Mouse (Mus musculus) T-helper 17 cell (primary cell): ENCODE data around the gene 3110082I17Rik.

Experiments
- in situ Hi-C, 2 experiments: fragments of 300-600 bp; cut with MboI, MseI; formaldehyde crosslinking; loops; 1 replicate in 1 of 2; 2 replicates in 1 of 2; pipeline ENCODE4 v1.15.1; 2025; ENCODE audit warnings: high pct_unique_total_duplicates in 2 of 2

The 3110082I17Rik gene

DNA sequence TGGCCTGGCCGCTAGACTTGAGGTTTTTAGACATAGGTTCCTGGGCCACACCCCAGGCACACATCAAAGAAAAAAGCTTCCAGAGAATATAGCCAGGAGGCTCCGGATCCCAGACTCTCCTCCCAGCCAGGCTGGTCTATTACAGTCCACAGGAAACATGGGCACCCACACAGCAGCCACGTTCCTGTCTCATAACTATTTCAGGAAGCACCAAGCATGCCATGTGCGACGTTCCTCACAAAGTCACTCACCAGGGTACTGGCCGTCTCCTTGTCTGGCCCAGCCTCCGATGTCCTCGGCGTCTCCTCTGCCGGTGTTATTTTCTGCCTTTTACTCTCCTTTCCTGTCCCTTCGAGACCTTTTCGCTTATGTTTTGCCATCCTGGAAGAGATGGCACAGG lies 5.2 kb downstream of the 3110082I17Rik start:
- in situ Hi-C loops: no loop called here

DNA sequence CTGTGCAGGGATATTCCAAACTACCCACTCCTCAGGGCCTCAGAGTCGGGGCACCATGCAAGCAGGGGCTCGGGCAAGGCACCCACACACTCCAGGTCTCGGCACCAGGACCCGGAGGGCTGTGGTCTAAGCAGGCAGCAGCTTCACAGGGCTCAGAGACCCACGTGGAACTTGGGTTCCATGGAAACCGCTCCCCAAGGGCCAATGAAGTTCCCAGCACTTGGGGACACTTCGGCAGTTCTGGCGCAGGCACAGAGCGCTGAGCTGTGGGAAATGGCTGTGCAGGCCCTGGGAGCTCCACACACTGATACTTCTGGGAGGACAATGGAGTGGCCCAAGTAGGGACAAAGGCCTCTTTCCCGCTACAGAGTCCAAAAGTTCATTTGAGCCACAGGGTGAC lies 7.3 kb downstream of the 3110082I17Rik start:
- in situ Hi-C loops: no loop called here

DNA sequence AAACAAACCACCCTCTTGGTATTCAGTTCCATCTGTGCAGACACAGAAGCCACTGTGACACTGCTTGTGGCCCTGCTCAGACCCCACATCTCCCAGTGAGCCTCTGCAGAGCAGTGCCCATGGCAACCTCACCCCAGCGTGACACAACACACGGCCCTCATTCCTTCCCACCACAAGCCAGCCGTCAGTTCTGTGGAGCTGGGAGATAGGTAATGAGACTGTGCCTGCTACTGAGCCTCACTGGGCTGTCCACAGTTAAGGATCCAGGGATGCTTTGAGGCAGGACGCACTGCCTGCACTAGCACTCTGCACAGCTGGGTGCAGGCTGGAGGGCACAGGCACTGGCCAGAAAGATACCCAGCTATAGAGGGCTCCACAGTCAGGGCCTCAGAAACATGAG lies 10.4 kb downstream of the 3110082I17Rik start:
- in situ Hi-C loops: no loop called here

DNA sequence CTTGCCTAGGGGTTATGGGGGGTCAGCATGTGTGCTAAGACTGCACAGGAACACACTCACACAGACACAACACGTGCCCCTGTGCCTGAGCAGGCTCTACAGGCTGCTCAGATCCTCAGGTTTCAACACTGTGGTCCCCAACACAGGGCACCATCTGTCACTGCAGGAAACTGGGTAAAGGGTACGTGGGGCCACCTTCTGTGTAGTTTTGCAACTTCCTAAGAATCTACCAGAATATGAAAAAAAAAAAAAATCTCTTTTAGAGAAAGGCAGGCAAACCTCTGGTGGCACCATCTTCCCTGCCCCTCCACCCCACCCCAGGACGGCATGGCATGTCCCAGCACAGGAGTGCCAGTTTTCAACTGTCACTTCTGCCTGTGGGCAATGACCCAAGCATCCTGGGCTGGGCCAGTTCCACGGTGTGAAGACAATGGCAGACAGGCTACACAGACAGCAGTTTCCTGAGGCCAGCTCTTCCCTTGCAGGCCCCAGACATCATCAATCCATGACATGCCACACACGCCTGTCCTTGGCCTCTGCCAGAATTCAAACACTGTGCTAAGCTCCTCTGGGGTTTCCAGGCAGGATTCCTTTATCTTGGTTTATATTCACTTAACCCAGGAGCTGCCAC lies 11.1 kb downstream of the 3110082I17Rik start:
- in situ Hi-C loops: no loop called here

DNA sequence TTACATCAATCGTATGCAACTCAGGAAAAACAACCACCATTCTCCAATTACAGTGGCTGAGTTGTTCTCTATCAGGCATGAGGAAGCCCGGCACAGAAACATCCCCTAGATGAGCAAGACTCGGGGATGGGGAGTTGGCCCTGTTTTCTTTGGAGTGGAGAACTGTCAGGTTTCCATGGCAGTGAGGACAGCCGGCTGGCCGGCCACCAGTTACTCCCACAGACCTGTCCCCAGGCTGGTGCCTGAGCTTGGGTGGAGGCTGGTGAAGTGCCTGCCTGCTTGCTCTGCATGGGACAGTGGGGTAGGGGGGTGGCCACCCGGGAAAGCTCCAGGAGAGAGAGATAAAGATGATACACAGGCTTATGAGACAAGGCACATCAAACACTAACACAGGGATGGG lies 12.3 kb downstream of the 3110082I17Rik start:
- in situ Hi-C loops: no loop called here

DNA sequence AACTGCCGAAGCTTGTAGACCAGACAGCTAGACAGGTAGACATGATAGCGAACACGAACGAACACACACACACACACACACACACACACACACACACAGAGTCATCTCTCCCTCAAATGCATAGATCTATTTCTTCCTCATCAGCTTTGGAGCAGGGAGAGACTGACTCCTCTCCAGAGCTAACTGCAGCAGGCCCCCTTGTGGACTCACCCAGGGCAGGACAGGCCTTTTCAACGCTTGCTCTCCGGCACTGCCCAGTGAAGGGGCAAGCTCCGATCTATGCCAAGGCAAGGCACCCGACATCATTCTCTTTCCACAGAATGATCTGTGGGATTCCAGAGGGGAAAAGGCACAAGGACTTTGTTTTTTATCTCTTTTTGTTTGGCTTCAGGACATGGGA lies 15.1 kb downstream of the 3110082I17Rik start:
- in situ Hi-C loops: no loop called here

DNA sequence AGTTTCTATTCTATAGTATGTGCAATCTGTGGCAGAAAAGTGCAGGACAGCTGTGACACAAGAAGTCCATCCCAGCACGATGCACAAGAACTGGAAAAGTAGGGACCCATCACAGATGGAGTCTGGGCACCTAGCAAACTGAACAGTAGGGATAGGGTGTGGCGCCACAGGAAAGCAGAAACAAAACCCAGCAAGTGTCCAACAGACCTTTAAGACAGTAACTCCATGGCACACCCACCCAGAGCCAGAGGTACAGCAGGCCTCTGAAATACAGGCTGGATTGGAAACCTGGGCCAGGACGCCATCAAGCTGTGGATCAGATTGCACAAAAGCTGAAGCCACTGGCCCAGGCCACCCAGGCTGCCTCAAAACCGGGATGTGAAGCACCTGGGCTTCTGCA lies 17.4 kb downstream of the 3110082I17Rik start:
- in situ Hi-C loops: no loop called here

DNA sequence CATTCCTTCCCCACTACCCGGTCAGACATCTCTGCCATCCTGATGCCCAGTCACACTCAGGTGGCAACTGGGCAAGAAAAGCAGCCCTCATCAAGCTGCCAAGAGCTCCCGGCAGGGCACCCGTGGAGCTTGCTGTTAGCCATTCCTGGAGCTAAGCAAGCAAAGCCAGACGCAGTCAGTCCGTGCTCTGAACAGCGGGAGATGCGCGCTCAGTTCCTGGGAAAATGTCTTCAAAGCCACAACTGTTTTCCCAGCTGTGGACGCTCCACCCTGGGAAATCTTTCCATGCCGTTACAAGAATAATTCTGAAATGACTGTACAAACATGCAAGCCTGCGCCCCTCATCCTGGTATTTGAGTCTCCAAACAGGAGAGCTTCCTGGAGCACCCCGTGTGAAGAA lies 17.9 kb downstream of the 3110082I17Rik start:
- in situ Hi-C loops: no loop called here

DNA sequence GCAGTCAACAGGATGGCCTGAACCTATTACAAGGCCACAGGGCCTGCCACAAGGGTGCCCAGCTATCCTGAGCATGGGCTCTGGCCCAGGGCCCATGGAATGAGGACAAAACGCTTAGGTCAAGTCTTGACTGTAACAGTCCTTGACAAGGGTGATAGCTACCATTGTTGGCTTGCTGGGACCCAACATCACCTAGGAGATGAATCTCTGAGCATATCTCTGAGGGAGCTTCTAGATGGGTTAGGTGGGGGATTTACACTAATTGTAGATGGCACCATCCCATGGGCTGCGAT lies 18.7 kb downstream of the 3110082I17Rik start:
- in situ Hi-C loops: no loop called here

DNA sequence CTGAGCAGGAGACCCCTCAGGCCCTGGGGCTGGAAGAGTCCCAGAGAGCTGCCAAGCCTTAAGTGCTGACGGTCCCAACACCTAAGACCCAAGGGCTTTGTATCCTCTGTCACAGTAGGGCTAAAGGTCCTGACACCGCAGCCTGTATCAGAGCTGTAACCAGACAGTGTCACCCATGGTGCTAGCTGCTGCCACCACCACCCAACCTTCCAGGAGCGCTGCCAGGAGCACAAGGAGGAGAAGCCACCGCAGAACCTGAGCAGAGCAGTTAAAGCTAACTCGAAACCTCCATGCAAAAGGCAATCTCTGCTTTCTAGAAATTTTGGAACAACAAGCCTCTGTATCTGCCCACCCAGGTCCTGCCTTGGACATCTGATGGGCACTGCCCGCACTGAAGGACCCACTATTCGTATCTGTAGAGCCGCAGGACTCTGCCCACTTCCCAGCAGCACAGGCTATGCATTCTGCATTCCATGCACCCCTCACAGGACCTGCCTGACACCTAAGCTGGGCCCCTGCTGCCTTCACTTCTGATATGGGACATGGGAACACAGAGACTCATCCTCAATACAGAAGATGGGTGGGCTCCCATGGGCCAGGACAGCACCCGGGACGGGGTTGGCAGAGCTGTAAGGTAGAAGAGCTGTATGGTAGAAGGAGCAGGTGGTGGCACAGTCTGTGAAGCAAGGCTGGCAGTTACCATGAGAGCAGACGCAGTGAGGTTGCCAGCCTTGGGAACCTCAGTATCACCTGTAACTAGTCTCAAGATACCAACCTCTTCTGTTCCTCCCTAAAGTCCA lies 19.2 kb downstream of the 3110082I17Rik start:
- in situ Hi-C loops: no loop called here

DNA sequence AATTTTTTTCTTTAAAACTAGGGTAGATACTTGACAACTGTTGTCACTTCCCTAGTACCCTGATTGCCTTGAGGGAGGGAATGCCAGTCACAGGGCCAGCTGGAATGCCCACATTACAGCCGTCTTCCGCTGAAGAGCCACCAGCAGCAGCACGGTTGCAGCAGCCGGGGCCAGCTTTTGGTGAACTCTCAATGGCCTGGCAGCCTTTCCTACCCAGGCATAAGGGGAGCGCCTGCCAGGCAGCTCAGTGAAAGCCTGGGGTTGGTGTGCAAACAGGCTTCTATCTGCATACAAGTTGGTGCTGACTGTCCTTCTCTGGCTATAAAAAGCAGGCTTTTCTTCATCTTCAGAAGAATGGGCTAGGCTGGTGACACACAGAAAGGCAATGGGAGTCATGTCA lies 19.9 kb downstream of the 3110082I17Rik start:
- in situ Hi-C loops: no loop called here

DNA sequence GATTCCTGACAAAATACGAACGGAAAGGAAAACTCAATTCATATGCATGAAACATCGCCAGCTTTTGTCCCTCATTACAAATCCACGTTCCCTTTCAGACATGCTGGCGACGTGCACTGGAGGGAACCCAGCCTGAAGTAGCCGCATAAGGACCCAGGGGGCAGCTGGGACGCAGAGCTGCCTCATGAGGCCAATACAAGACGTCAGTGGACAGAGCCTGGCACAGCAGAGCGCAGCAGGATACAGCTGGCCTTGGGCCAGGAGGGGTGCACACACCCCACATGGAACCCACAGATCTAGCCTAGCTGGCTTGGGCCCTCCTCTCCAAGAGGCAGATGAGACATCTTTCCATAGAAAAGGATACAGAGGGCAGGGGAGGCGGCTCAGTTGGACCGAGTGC lies 21.9 kb downstream of the 3110082I17Rik start:
- in situ Hi-C loops: no loop called here

DNA sequence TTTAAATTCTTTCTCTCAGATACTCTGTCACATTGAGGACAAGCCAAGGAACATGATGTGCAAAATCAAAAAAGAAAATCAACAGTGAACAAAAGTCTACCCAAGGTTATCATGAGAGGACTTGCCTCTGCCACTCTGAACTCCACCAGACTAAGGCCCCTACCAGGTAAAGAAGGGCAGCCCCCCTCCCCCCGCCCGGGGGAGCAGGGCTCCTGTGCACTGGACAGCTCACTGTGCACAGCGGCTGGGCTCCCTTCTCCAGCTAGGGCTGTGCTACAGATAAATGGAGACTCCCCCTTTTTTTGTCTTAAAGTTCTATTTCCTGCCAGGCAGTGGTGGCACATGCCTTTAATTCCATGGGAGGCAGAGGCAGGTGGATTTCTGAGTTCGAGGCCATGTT lies 22.6 kb downstream of the 3110082I17Rik start:
- in situ Hi-C loops: no loop called here

DNA sequence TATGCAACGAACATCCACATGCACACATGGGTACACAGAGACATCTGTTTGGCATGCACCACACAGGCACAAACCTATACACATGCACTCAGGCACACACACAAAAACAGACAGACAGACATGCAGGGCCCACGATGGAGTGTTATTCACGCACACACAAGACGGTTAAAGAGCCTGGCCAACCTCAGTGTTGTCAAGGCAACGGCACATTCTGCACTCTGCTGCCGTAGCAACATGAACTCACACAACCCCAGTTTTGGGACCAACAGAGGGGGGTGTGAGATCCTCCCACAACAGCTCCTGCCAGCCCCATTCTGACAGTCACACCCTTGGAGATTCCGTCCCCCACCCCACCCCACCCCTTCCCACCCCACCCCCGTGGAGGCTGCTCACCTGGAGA lies 25.4 kb downstream of the 3110082I17Rik start:
- in situ Hi-C loops: no loop called here

DNA sequence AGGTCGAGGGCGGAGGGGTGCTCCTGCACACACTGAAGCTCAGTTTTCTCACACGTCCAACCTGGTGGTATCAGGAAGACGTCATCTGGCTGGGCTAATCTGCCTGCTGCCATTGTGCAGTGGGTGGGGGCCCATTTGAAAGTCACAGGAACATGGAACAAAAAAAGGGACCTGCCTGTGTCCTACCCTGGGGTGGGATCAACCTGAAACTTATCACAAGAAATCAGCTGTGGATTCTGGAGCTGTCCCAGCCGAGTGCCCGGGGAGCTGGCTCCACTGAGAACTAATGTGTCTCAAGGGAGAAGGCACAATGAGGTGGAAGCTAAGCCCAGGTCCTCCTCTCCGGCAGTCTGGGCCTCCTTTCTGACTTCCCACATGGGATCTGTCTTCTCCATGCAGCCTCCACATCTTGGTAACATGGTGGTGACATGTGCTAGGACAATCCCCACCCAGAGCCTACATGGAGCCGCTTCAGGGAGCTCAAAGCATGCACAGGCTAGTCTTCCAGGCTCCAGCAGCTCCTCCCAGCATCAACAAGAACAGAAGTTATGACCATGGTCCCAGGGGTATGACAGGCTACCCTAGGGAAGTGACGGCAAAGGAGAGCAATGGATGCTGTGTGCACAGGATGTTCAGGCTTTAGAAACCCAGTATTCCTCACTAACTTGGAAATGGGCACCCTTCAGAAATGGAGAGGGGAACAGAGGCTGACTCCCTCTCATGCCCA lies 26.3 kb downstream of the 3110082I17Rik start:
- in situ Hi-C loops: no loop called here

DNA sequence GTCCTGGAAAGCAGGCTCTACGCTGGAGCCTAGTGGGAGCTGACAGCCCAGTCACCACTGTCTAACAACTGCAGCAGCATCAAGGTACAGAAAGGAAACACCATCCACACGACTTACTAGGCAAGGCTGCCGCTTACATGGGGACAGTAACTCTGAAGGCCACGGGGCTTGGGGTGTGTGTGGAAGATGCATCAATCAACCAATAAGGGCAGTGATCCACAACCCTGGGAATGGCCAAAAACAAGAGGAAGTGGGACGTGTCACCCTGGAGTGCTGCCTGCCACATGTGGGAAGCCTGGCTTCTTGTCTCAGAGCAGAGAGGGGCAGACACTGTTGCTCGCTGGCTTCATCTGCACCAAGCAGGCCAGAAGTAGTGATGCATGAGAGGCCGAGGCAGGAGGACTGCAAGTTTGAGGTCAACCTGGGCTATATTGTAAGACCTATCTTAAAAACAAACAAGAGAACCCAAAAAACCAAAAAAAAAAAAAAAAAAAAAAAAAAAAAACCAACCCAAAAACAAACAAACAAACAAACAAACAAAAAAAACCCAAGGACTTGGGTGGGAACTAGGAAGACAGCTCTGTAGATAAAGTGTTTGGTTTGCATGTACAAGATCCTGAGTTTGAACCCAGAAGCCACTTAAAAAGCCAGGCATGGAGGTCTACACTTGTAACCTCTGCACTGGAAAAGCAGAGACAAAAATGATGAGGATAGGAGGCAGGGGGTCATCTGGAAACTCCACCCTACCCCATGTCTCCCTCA lies 27.4 kb downstream of the 3110082I17Rik start:
- in situ Hi-C loops: no loop called here

DNA sequence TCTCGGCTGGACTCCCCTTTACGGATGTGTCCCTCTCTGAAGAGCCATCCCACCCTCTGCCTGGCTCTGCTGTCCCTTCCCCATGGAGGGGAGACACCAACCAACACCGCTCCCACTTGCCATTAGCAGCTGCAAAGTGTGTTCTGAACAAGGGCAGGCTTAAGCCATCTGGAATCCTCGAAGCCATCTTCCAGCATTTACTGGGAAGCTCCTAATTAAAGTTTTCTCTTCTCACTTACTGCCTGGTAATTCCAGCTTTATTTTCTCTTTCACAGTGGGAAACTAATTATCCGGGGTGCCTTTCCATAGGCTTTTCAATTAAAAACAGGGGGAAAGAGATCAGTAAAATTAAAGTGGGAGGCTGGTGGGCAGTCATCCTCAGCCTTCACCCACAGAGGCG lies 28.0 kb downstream of the 3110082I17Rik start:
- in situ Hi-C loops: no loop called here

DNA sequence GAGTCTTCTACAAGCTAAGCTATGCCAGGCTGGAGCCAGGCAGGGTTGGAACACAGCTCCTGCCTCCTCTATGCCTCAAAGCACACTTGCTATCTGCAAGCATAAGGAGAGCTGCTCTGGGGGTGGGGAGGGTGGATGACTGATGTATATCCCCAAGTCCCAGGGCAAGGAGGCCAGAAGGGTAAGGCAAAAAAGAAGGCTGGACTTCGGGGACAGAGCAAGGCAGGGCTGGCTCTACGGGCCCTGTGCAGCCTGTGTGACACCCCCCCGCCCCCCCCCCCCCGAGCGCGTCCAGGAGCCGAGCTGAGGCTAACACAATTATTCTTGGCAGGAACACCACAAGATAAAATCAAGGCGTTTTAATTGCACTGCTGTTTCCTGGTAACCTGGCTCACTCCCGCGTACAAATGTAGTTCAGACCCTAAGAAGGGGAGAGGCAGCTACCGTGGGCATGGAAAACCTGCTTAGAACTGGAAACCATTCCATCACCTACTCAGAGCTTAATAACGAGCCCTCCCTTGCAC lies 30.4 kb downstream of the 3110082I17Rik start:
- in situ Hi-C loops: loop anchor here in 1 of 2 experiments (10.0 kb wide), 1 partner anchor 555 kb away; no protein-coding TSS in a partner anchor

DNA sequence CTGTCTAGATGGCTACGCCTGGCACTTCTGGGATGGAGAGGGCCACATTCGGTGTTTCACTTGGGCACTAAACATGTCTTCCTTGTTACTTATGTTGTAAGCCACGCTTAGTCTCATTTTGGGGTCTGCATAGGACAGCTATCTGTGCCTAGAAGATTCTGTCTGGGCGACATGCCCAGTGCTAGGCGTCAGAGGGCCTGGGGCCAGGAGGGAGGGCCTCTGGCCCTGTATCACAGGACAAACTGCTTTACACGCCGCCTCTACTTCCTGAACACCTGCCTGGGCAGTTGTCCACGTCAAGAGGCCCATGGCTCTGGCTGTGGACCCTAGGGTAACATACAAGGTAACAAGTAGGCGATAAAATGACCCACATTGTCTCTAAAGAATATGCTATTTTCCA lies 32.3 kb downstream of the 3110082I17Rik start:
- in situ Hi-C loops: loop anchor here in 1 of 2 experiments (10.0 kb wide), 1 partner anchor 553 kb away; no protein-coding TSS in a partner anchor

DNA sequence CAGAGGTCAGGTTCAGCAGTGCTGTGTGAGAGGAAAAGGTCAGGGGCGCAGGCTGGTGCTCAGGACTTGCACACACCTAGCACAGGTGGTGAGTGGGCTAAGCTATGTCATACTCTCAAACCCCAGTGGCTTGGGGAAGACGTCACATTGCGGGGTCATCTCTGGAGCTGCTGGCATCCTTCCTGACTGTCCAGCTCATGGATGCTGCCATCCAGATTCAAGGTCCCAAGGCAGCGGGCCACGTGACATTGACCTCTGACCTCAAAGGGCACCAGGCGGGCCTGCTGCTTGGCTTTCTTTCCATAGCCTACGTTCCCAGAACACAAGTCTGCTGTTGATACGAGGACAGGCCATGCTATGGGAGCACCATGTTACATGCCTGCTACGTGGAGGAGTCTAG lies 33.3 kb downstream of the 3110082I17Rik start:
- in situ Hi-C loops: loop anchor here in 1 of 2 experiments (10.0 kb wide), 1 partner anchor 552 kb away; no protein-coding TSS in a partner anchor

DNA sequence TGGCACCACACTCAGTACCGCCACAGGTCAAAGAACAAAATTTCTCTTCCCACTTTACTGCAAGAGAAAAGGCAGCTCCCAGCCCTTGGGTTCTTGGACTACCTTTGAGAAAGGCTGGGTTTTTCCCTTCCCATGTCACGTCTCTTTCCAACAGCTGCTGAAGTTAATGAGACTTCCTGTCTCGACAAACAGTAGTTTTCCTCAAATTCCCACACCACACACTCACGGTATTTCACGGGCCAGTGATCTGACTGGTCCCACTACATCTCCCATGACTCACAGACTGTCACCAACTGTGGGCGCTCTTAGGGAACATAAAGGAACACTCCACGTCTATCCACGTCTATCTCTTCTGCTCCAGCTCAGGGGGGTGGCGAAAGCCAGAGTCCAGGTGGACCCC lies 35.1 kb downstream of the 3110082I17Rik start:
- in situ Hi-C loops: loop anchor here in 1 of 2 experiments (10.0 kb wide), 1 partner anchor 550 kb away; no protein-coding TSS in a partner anchor
